Mouse (Mus musculus) midbrain, embryonic 16.5 days (tissue): ENCODE results near the gene Edem2. TPM values are rescaled to one million over a fixed set of nuclear protein-coding genes. Genes with fewer than 3 reads are reported as not detected.

Experiments
- polyA plus RNA-seq: library from polyadenylated mRNA; unstranded; fragments of >200 nt; fragmentation: Nextera tagmentation; extraction: Ambion mirVana; gene quantifications from 2 replicates; pipeline ENCODE4 v1.2.1, GENCODE M21; 2015

Edem2 gene
- polyA plus RNA-seq, 1 experiment from 2014 or later = 46.3 TPM

Other genes with a start within 250 kb of the Edem2 start
- gene Acss2, start 211.5 kb downstream of the Edem2 start, polyA plus RNA-seq = 23.9 TPM in 2 replicates
- 78.9 and 83.3 TPM in 2 replicates for gene Ggt7, start 211.2 kb downstream of the Edem2 start, polyA plus RNA-seq
- gene Gss, start 136.7 kb downstream of the Edem2 start, polyA plus RNA-seq = 13.6 and 15.1 TPM in 2 replicates
- 0.80 and 1.0 TPM in 2 replicates for gene Myh7b, start 118.3 kb downstream of the Edem2 start, polyA plus RNA-seq
- gene Trpc4ap, start 37.1 kb downstream of the Edem2 start, polyA plus RNA-seq = 152 and 157 TPM in 2 replicates
- gene Gm17581, start 6.4 kb upstream of the Edem2 start, polyA plus RNA-seq = not detected in 2 replicates
- gene Procr, start 21.6 kb upstream of the Edem2 start, polyA plus RNA-seq = 2.4 and 2.8 TPM in 2 replicates
- gene Mmp24, start 45.9 kb upstream of the Edem2 start, polyA plus RNA-seq = 16.4 and 16.7 TPM in 2 replicates
- 38.9 and 44.0 TPM in 2 replicates for gene BC029722, start 90.0 kb upstream of the Edem2 start, polyA plus RNA-seq
- 134 and 136 TPM in 2 replicates for gene Eif6, start 97.5 kb upstream of the Edem2 start, polyA plus RNA-seq
- 0.49 and 0.51 TPM in 2 replicates for gene Fam83c, start 105.4 kb upstream of the Edem2 start, polyA plus RNA-seq
- gene Uqcc1, start 200.8 kb upstream of the Edem2 start, polyA plus RNA-seq = 63.3 and 66.8 TPM in 2 replicates
- gene Gm15557, start 211.3 kb upstream of the Edem2 start, polyA plus RNA-seq = not detected in 2 replicates
- 0.95 and 1.8 TPM in 2 replicates for gene Gdf5, start 215.9 kb upstream of the Edem2 start, polyA plus RNA-seq
- 13.3 and 13.7 TPM in 2 replicates for gene Cep250, start 227.0 kb upstream of the Edem2 start, polyA plus RNA-seq